Mouse (Mus musculus) olfactory bulb, adult 2 months (tissue): ENCODE data around the gene Tnpo1. TPM values are rescaled to one million over a fixed set of nuclear protein-coding genes. Genes with fewer than 3 reads are reported as not detected.
"Not testable (repeated sequence)": the region's sequence is repeated elsewhere in the genome, so short reads cannot be mapped to it uniquely, and the experiment has no call there.

ENCODE experiments used
- H3K27ac ChIP-seq: fragments of 200-500 bp; 2 replicates; pipeline ENCODE4 v1.5.1; 2012; ENCODE audit warnings: low read depth, low read length; ENCODE audit not compliant: insufficient read depth
- H3K4me1 ChIP-seq: fragments of 200-500 bp; 2 replicates; pipeline ENCODE4 v1.6.1; 2012; ENCODE audit warnings: low read length; ENCODE audit not compliant: control insufficient read depth, insufficient read depth
- H3K4me3 ChIP-seq: fragments of 200-500 bp; 2 replicates; pipeline ENCODE4 v1.5.1; 2012; ENCODE audit warnings: mild to moderate bottlenecking, low read depth, low read length, moderate library complexity; ENCODE audit not compliant: insufficient read depth
- CTCF ChIP-seq: fragments of 200-500 bp; IDR thresholded peaks from 2 replicates; pipeline ENCODE4 v1.5.1; 2012; ENCODE audit warnings: low read depth, mild to moderate bottlenecking, low read length, moderate library complexity; ENCODE audit not compliant: insufficient read depth
- POLR2A ChIP-seq: fragments of 200-500 bp; IDR thresholded peaks from 2 replicates; pipeline ENCODE4 v1.6.1; 2012; ENCODE audit warnings: mild to moderate bottlenecking, low read depth, low read length, moderate library complexity; ENCODE audit not compliant: insufficient read depth
- WGBS: fragments of 180-500 bp; shearing (Covaris S2); methylation state at CpG from one replicate; pipeline ENCODE4 v1.1.7; 2018; 5-methylcytosine and 5-hydroxymethylcytosine counted together
- polyA plus RNA-seq: library from polyadenylated mRNA; stranded (reverse); fragments of >200 nt; gene quantifications from 2 replicates; pipeline ENCODE4 v1.2.4, GENCODE M21; 2012; ENCODE audit warnings: low replicate concordance; ENCODE audit not compliant: missing spikeins, insufficient read depth, insufficient read length

The Tnpo1 gene
- polyA plus RNA-seq, 1 experiment = not detected

GRCm38 (mm10) chr13:98819094-98819493 is 107.1 kb downstream of the Tnpo1 start:
- Histone ChIP-seq H3K4me1 (peaks cover 4% of the 10 kb centered on the region; the same call in 1 of the 2 replicates), H3K4me3 (no peak overlapping the region), H3K27ac (no peak overlapping the region)
- TF ChIP-seq POLR2A = no peak
- TF ChIP-seq CTCF = no peak
- WGBS = 82% methylated on average over 2 of the region's 2 CpGs

DNA sequence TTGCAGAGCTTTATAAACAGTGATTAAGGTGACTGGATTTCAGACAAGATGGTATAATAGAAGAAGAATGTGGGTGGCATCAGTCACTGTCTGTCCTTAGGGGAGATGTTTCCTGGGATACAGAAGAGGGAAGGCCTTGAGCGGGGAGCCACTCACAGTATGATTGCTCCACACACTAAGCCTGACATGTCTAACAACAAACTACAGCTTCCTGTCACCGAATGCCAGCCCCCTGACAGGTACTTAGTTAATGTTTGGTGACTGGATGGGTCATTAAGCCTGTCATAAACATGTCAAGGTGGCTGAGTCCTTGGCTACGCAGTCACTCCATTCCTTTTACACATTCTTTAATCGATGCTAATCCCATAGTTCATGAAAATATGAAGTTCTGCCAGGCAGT is 108.0 kb downstream of the Tnpo1 start:
- WGBS = 86% methylated on average over 4 of the region's 4 CpGs
- peaks cover 4% of the 10 kb centered on the region; the same call in 1 of the 2 replicates for H3K4me1 ChIP-seq

GRCm38 (mm10) chr13:98817766-98818165 is 108.4 kb downstream of the Tnpo1 start:
- 47% methylated on average over 4 of the region's 4 CpGs for WGBS

More for the DNA sequence above, 108.0 kb downstream of the Tnpo1 start:
- Histone ChIP-seq H3K27ac (no peak overlapping the region), H3K4me3 (no peak overlapping the region)
- TF ChIP-seq CTCF (no peak), POLR2A (no peak)

DNA sequence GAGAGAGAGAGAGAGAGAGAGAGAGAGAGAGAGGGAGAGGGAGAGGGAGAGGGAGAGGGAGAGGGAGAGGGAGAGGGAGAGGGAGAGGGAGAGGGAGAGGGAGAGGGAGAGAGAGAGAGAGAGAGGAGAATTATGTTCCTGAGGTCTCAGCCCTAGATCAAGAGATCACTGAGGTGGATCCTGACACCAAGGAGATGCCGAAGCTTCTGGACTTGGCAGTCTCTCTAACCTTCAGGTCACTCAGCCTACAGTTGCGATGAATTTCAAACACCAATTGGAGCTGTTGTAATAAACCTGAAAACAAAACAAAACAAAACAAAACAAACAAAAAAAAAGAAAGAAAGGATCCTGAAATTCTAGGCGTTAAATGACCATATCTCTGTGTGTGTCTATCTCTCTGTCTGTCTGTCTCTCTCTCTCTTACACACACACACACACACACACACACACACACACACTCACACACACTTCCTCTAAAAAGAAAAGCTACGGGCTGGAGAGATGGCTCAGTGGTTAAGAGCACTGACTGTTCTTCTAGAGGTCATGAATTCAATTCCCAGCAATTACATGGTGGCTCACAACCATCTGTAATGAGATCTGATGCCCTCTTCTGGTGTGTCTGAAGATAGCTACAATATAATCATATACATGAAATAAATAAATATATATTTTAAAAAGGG is 109.1 kb downstream of the Tnpo1 start:
- not testable (repeated sequence) for H3K27ac ChIP-seq, H3K4me1 ChIP-seq, H3K4me3 ChIP-seq
- 82% methylated on average over 4 of the region's 4 CpGs for WGBS

More at GRCm38 (mm10) chr13:98817766-98818165, 108.4 kb downstream of the Tnpo1 start:
- TF ChIP-seq POLR2A (no peak), CTCF (no peak)
- Histone ChIP-seq H3K4me1 (peaks cover 4% of the 10 kb centered on the region; the same call in 1 of the 2 replicates), H3K27ac (no peak overlapping the region), H3K4me3 (no peak overlapping the region)

- H3K4me1 ChIP-seq = peaks cover 4% of the 10 kb centered on the region; the same call in 1 of the 2 replicates
- TF ChIP-seq CTCF = no peak
- WGBS = 89% methylated on average over 9 of the region's 9 CpGs
- no peak overlapping the region for H3K4me3 ChIP-seq
- H3K27ac ChIP-seq = no peak overlapping the region
Measured at GRCm38 (mm10) chr13:98816571-98816970, 109.6 kb downstream of the Tnpo1 start.

GRCm38 (mm10) chr13:98815147-98815785 is 110.9 kb downstream of the Tnpo1 start, which contains the start of gene Fcho2:
TSS of gene Fcho2 (minus strand) at chr13:98815449.
- no peak; the same call in 1 of the 2 replicates for TF ChIP-seq POLR2A
- TF ChIP-seq CTCF = peak; percentile 81
- Histone ChIP-seq H3K4me1 (peaks cover 4% of the 10 kb centered on the region; the same call in 1 of the 2 replicates), H3K27ac (peak within 1 kb of the TSS; percentile 55), H3K4me3 (peak within 1 kb of the TSS; percentile 82)
- WGBS = under 1% methylated on average over 61 of the region's 61 CpGs

DNA sequence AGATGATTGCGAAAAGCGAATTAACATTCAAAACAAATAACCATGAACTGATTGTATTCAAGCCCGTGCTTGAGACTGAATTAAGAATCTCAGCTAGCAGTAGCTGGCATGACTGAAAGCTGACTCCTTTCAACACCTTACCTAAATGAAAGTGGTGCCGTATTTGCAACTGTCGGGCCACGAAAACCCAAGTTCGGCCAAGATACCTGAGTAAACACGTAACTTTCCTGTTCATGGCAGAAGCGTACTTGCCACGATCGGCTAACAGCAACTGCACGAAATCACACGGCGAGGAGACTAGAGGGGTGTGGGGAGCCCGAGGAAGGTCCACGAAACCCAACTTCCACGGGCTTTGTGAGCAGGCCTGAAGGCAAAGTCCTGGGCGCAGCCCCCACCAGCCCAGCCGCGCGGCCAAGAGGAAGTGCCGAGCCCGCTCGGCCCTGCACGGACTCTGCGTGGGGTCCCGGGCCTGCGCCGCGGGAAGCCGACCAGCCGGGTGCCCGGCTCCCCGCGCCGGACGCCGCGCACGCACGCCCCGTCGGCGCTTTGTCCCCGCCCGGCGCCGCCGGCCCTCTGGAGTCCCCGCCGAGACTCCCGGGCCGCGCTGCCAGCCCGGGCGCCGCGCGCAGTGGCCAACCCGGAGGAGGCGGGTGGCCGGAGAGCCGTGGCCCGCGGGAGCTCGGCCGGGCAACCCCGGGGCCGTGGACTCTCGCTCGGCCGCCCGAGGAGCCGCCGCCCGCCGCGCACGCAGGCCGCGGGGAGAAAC is 111.7 kb downstream of the Tnpo1 start:
- peak overlapping the region; percentile 38 for H3K27ac ChIP-seq
- H3K4me3 ChIP-seq = peak overlapping the region; percentile 82
- peaks cover 4% of the 10 kb centered on the region; the same call in 1 of the 2 replicates for H3K4me1 ChIP-seq
- no peak; the same call in 1 of the 2 replicates for TF ChIP-seq POLR2A
- TF ChIP-seq CTCF = no peak
- under 1% methylated on average over 73 of the region's 81 CpGs for WGBS

- 23% methylated on average over 12 of the region's 12 CpGs for WGBS
- peaks cover 4% of the 10 kb centered on the region; the same call in 1 of the 2 replicates for H3K4me1 ChIP-seq
- H3K27ac ChIP-seq = no peak overlapping the region
- peak overlapping the region; percentile 82; the same call in 1 of the 2 replicates for H3K4me3 ChIP-seq
- TF ChIP-seq CTCF (no peak), POLR2A (no peak)
Measured at GRCm38 (mm10) chr13:98813596-98814274, 112.4 kb downstream of the Tnpo1 start.
